Mouse (Mus musculus) bone marrow macrophage, adult 2 months (primary cell): Measurements from ENCODE around the gene Trpm2.

Experiments used
- CTCF ChIP-seq: IDR thresholded peaks from 2 replicates; pipeline ENCODE4 v1.5.1; 2012; ENCODE audit warnings: low read depth, mild to moderate bottlenecking, low read length, moderate library complexity
- POLR2A ChIP-seq: IDR thresholded peaks from 2 replicates; pipeline ENCODE4 v1.6.1; 2012; ENCODE audit warnings: mild to moderate bottlenecking, low read depth, low read length, borderline replicate concordance

DNA sequence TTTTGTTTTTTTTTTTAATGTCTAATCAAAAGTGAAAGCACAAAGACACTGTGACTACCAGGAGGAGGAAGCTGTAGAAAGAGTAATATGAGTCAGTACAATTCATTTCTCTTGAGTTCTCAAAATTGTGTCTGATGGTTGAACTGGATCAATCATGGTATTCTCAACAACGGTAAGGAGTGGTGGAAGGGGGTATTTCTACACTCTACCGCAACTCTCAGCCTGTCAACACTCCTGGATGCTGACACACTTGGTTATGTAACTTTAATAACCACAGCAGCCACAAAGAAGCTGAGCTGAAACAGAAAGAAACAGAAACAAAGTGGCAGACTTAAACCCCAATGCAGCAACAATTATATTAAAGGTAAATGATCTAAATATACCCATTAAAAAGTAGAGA lies 7.6 kb downstream of the Trpm2 start:
- no peak for TF ChIP-seq CTCF
- no peak for TF ChIP-seq POLR2A
